Mouse (Mus musculus) cerebellum, adult 11-12 months (tissue): ENCODE results near the gene A3galt2.

Experiments
- DNase-seq: peaks from one replicate; pipeline ENCODE4 v3.0.0; 2022

Gene A3galt2

GRCm38 (mm10) chr4:128728431-128728851 lies 26.7 kb upstream of the A3galt2 start:
- no peak for DNase-seq

- DNase-seq, result peak; percentile 86
These were observed 26.0 kb upstream of the A3galt2 start for GRCm38 (mm10) chr4:128729033-128729708.

- DNase-seq, result no peak
These were observed 25.5 kb upstream of the A3galt2 start for GRCm38 (mm10) chr4:128729709-128730037.

DNA sequence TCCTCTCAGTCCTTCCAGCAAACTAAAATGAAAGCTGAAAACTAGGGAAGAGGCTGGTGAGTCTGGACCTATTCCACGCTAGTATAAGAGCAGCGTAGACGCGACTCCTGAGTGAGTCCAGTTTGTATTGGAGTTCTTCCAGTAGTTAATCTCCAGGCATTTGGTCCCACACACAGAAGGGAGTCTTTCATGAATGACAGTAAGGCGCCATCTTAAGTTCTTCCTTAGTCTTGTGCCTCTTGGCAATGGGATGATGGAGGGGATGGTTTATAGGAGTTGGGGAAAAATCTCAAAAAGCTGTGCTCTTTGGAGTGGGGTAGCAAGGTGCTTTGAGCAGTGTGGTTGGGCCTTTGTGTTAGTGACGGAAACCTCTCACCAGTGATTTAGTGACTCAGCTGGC lies 24.9 kb upstream of the A3galt2 start:
- DNase-seq, result no peak

DNA sequence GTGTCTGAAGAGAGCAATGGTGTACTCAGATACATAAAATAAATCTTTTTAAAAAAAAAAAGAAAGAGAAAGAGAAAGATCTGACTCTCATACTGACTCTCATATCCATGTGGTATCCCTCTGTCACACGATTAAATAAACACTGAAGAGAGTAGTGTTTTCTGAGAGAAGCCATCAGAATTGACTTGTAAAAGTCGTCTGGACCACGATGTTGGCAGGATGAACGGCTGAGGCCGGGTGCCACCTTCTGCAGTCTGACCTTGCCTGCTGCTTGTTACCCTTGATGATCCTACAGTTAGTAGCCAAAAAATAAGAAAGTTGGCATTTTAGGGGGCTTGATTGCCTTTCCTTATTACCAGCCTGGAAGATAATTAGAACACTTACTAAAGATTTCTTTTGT lies 22.4 kb upstream of the A3galt2 start:
- no peak for DNase-seq

DNA sequence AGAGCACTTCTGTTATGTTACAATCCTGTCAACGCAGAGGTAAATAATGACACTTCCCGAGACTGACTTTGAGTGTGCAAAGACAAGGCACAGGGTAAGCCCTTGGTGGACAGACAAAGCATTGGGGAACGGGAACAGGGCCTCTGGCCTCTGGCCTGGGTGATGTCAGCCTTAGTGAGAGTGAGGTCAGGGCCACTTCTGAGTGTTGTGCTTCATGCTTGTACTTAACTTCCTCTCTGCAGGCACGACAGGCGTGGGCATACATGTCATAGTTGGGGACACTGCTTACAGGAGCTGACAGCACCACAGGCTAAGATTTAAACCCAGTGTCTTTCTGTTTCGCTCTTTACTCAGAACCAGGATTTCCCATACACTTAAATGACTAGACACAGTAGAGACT lies 21.7 kb upstream of the A3galt2 start:
- DNase-seq, result no peak

- DNase-seq, result peak; percentile 71
These were observed 20.9 kb upstream of the A3galt2 start for GRCm38 (mm10) chr4:128734217-128734616.

- DNase-seq, result no peak
These were observed 20.2 kb upstream of the A3galt2 start for GRCm38 (mm10) chr4:128734721-128735671.

- DNase-seq, result no peak
These were observed 18.0 kb upstream of the A3galt2 start for GRCm38 (mm10) chr4:128737137-128737589.

DNA sequence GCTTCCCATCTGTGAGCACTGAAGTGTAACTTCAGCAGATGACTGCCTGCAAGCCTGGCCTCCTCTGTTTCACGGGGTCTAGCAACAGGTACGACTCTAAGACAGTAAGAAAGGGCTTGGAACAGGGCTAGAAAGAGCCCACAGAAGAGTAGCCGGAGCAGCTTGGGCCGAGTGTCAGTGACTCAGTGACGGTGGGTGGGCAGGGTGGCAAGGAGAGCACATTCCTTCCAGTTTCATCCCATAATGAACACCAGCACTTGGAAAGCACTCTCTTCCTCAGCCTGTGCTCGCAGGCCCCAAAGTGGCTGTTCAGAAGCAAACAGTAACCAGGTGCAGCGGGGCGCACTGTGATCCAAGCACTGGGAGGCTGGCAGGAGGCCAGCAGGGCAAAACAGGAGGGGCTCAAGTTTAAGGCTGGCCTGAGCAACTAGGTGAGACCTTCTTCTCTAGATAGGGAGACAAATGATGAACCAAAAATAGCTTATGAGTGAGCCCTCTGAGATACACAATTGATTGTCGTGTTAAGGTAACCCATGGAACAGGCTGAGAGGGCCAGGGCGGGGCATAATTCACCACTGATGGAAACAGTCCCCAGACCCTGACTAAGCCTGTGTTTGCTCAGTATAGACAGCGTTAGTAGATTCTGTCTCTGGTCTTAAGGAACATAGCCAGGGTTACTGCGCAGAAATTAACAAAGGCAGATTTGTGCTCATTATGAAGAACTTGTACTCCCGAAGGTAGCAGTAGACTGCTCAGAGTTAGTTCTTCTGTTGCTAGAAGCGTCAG lies 17.1 kb upstream of the A3galt2 start:
- DNase-seq, result no peak

DNA sequence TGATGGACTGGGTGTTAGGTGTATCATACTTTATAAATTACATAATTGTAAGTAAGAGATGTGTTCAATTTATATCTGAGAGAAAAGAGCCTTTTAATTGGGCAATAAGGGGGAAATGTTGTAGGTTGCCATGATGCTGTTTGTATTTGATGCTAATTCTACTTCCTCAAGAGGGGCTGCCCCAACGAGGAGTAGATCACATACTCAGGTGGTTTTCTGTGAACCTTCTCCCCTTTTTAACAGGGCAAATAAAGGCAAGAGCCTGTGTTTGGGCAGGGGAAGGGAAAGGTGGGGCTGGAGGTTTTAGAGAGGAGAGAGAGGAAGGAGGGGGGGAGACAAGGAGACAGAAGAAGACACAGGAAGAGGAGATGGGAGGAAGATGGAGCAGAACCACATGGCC lies 14.3 kb upstream of the A3galt2 start:
- DNase-seq, result peak; percentile 1

- DNase-seq, result peak; percentile 7
These were observed 13.3 kb upstream of the A3galt2 start for GRCm38 (mm10) chr4:128741906-128742305.

- peak; percentile 14 for DNase-seq
These were observed 12.7 kb upstream of the A3galt2 start for GRCm38 (mm10) chr4:128742379-128742970.

DNA sequence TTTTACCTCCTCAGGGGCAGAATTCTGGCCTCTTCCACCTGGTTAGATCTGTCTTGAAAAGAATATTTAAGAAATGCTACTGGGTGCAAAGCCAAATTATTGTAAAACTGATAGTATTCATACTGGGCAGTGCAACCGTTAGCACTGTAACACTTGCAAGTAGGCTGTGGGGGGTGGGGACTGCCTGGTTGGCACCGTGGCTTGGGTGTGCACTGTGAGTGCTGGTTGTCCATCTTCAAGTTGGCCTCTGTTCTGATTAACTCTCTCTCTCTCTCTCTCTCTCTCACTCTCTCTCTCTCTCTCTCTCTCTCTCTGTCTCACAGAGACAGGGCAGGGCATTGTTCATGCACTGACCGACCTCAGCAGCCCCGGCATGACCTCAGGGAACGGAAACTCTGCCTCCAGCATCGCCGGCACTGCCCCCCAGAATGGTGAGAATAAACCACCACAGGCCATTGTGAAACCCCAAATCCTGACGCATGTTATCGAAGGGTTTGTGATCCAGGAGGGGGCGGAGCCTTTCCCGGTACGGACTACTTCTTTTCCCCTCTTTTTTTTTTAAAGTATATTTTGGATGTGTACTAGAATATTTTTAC lies 12.0 kb upstream of the A3galt2 start:
- DNase-seq, result peak; percentile 19

GRCm38 (mm10) chr4:128745160-128745559 lies 10.0 kb upstream of the A3galt2 start:
- DNase-seq, result peak; percentile 11

DNA sequence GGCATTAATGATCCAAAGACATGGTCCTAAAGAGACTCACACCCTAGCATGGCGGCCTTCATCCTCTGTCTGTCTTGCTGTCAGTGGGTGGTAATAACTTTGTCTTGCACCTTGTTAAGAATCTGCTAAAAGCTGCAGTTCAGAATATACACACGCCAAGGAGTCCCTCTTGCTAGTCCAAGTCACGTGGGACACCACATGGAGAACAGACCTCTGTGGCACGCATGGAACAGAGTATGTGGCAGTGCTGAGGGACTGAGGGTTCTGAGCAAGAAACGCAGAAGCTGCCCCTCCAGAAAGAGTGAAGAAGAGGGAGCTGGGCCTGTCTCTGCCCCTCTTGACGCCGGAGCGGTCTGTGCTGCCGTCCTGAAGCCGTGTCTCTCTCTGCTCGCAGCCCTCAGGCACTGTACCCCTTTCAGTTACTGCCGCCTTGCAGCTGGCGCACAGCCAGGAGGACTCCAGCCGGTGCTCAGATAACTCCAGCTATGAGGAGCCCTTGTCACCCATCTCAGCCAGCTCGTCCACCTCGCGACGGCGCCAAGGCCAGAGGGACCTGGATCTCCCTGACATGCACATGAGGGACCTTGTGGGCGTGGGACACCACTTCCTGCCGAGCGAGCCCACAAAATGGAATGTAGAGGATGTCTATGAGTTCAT lies 7.4 kb upstream of the A3galt2 start:
- peak; percentile 70 for DNase-seq

DNA sequence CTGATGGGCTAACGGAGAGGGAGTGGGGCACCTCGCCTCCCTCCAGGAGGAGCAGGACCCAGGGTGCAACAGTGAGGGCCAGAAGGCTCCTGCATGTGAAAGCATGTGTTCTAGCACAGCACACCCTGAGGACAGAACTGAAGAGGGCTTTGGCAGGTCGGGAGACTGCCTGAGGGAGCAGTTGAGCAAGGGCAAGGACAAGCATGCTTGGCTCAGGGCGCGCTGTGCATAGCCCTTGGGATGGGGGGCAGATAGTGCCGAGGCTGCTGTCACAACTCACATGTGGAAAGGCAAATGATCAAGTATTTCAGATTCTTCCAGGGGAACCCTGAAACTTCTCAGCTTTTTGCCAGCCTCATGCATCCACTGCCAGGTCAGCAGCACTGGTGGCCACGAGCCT lies 6.9 kb upstream of the A3galt2 start:
- no peak for DNase-seq

DNA sequence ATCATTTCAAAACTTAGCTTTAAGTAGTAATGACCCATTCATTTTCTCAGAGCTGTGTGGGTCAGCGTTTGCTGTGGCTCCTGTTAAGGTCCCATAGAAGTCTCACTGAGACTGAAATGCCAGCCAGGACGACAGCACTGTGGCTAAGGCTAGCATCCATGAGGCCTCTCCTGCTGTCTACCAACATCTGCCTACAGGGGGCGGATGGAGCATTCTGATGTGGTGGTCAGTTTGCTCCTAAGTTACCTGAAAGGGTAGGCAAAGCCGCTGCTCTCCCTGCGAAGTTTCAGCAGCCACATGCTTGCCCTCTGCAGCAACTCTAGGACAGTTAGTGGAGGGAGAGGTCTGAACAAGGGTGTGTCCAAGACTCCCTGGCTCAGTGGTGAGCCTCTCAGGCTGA lies 4.2 kb upstream of the A3galt2 start:
- DNase-seq, result no peak

DNA sequence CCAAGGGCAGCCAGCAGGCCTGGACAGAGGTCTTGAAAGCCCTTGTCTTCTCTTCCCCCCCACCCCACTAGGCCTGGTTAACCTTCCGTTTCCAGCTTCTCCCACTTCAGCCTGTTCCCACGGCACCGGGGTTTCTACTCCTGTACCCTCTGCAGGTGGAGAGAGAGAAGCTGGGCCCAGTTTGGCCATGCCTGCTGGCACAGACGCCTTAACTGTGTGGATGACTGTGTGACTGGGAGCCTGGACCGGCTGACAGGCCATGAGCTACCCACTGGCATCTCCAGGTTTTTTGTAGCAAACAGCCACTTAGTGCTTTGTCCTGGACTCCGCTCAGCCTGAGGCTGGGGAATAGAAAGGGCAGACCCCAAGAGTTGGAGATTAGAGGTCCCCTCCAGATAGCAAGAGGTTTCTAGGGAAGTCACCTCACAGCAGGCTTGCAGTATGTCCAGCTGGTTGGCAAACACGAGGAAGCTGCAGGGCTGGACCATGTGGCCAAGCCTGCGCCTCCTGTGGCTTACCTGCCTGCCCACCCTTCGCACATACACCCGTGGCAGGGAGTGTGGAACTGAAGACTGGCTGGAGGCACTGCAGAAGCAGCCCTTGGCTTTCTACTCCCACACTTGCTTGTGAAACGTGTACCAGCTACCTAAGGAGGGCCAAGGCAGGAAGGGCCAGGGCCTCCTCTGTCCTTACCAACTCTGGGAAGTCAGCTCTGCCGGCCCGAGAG lies 3.0 kb upstream of the A3galt2 start:
- peak; percentile 34 for DNase-seq

GRCm38 (mm10) chr4:128753571-128753970 lies 1.6 kb upstream of the A3galt2 start:
- no peak for DNase-seq

- DNase-seq, result no peak
These were observed 736 bp downstream of the A3galt2 start for GRCm38 (mm10) chr4:128755900-128756299.
